Mouse (Mus musculus): ENCODE measurements at regions not wholly inside any gene's neighbourhood (a gene's known extent, or its start where the extent isn't known, plus 50 kb on each side); places are given as distances from the start of the nearest gene placed in this dataset.

- Histone ChIP-seq H3K4me1 (ENCODE audit: insufficient read depth) (no peaks in the 10 kb centered on the region), H3K4me3 (ENCODE audit: low read depth, low read length) (no peak overlapping the region), H3K27ac (ENCODE audit: low read depth) (no peak overlapping the region), H3K9me3 (ENCODE audit: low read depth, low read length) (no peaks in the 10 kb centered on the region), H3K4me2 (no peak overlapping the region), H3K9ac (no peak overlapping the region), H3K27me3 (ENCODE audit: insufficient read depth, low read length) (no peaks in the 10 kb centered on the region), H3K36me3 (ENCODE audit: insufficient read depth) (no peaks in the 10 kb centered on the region)
- ATAC-seq (ENCODE audit: insufficient read depth) (no peak), DNase-seq (no peak)
- 81% methylated on average over 3 of the region's 3 CpGs for WGBS
- no peak for TF ChIP-seq CTCF (IDR thresholded peaks at IDR 0.05; ENCODE audit: low read depth)
Measured at GRCm38 (mm10) chr14:15603954-15604523, 165.3 kb upstream of the Lrrc3b start.

- no peaks in the 10 kb centered on the region for H3K27me3 ChIP-seq (ENCODE audit: insufficient read depth, low read length)
- H3K9me3 ChIP-seq (ENCODE audit: low read depth, low read length): no peaks in the 10 kb centered on the region
- TF ChIP-seq CTCF (IDR thresholded peaks at IDR 0.05; ENCODE audit: low read depth): no peak
- H3K9ac ChIP-seq: no peak overlapping the region
- no peak overlapping the region for H3K4me3 ChIP-seq (ENCODE audit: low read depth, low read length)
- no peaks in the 10 kb centered on the region for H3K36me3 ChIP-seq (ENCODE audit: insufficient read depth)
- 63% methylated on average over 1 of the region's 1 CpGs for WGBS
- H3K4me1 ChIP-seq (ENCODE audit: insufficient read depth): no peaks in the 10 kb centered on the region
- ATAC-seq (ENCODE audit: insufficient read depth): no peak
- no peak overlapping the region for H3K27ac ChIP-seq (ENCODE audit: low read depth)
- no peak overlapping the region for H3K4me2 ChIP-seq
- no peak for DNase-seq
Measured at GRCm38 (mm10) chr14:15610166-15610565, 171.4 kb upstream of the Lrrc3b start.

GRCm38 (mm10) chr14:15634581-15634980 is 195.8 kb upstream of the Lrrc3b start:
- no peak overlapping the region for H3K4me2 ChIP-seq
- no peak for ATAC-seq (ENCODE audit: insufficient read depth)

GRCm38 (mm10) chr14:15637681-15638080 is 198.9 kb upstream of the Lrrc3b start:
- no peaks in the 10 kb centered on the region for H3K36me3 ChIP-seq (ENCODE audit: insufficient read depth)
- H3K4me1 ChIP-seq (ENCODE audit: insufficient read depth): no peaks in the 10 kb centered on the region
- no peak for DNase-seq
- TF ChIP-seq CTCF (IDR thresholded peaks at IDR 0.05; ENCODE audit: low read depth): no peak
- no peak overlapping the region for H3K27ac ChIP-seq (ENCODE audit: low read depth)
- H3K27me3 ChIP-seq (ENCODE audit: insufficient read depth, low read length): no peaks in the 10 kb centered on the region
- no peak overlapping the region for H3K4me3 ChIP-seq (ENCODE audit: low read depth, low read length)
- no peak overlapping the region for H3K9ac ChIP-seq
- H3K9me3 ChIP-seq (ENCODE audit: low read depth, low read length): no peaks in the 10 kb centered on the region
- no peak for ATAC-seq (ENCODE audit: insufficient read depth)
- no peak overlapping the region for H3K4me2 ChIP-seq
- 72% methylated on average over 2 of the region's 2 CpGs for WGBS

More at GRCm38 (mm10) chr14:15634581-15634980, 195.8 kb upstream of the Lrrc3b start:
- no peak for TF ChIP-seq CTCF (IDR thresholded peaks at IDR 0.05; ENCODE audit: low read depth)
- Histone ChIP-seq H3K4me3 (ENCODE audit: low read depth, low read length) (no peak overlapping the region), H3K4me1 (ENCODE audit: insufficient read depth) (no peaks in the 10 kb centered on the region), H3K9me3 (ENCODE audit: low read depth, low read length) (no peaks in the 10 kb centered on the region), H3K9ac (no peak overlapping the region), H3K27me3 (ENCODE audit: insufficient read depth, low read length) (no peaks in the 10 kb centered on the region), H3K36me3 (ENCODE audit: insufficient read depth) (no peaks in the 10 kb centered on the region), H3K27ac (ENCODE audit: low read depth) (no peak overlapping the region)
- no peak for DNase-seq
- 44% methylated on average over 2 of the region's 2 CpGs for WGBS

GRCm38 (mm10) chr14:15638869-15639268 is 200.1 kb upstream of the Lrrc3b start:
- H3K9me3 ChIP-seq (ENCODE audit: low read depth, low read length): no peaks in the 10 kb centered on the region
- ATAC-seq (ENCODE audit: insufficient read depth): no peak
- no peak for TF ChIP-seq CTCF (IDR thresholded peaks at IDR 0.05; ENCODE audit: low read depth)
- no peaks in the 10 kb centered on the region for H3K36me3 ChIP-seq (ENCODE audit: insufficient read depth)
- no peak overlapping the region for H3K4me3 ChIP-seq (ENCODE audit: low read depth, low read length)
- H3K27me3 ChIP-seq (ENCODE audit: insufficient read depth, low read length): no peaks in the 10 kb centered on the region
- 85% methylated on average over 1 of the region's 1 CpGs for WGBS
- no peak overlapping the region for H3K4me2 ChIP-seq
- H3K9ac ChIP-seq: no peak overlapping the region
- H3K27ac ChIP-seq (ENCODE audit: low read depth): no peak overlapping the region
- no peak for DNase-seq
- H3K4me1 ChIP-seq (ENCODE audit: insufficient read depth): no peaks in the 10 kb centered on the region

- no peaks in the 10 kb centered on the region for H3K9me3 ChIP-seq (ENCODE audit: low read depth, low read length)
- no peak overlapping the region for H3K9ac ChIP-seq
- TF ChIP-seq CTCF (IDR thresholded peaks at IDR 0.05; ENCODE audit: low read depth): no peak
- no peak for DNase-seq
- H3K4me1 ChIP-seq (ENCODE audit: insufficient read depth): no peaks in the 10 kb centered on the region
- no peak overlapping the region for H3K4me2 ChIP-seq
- no peak for ATAC-seq (ENCODE audit: insufficient read depth)
- 58% methylated on average over 2 of the region's 2 CpGs for WGBS
- no peaks in the 10 kb centered on the region for H3K27me3 ChIP-seq (ENCODE audit: insufficient read depth, low read length)
- H3K4me3 ChIP-seq (ENCODE audit: low read depth, low read length): no peak overlapping the region
- H3K27ac ChIP-seq (ENCODE audit: low read depth): no peak overlapping the region
- no peaks in the 10 kb centered on the region for H3K36me3 ChIP-seq (ENCODE audit: insufficient read depth)
Measured at GRCm38 (mm10) chr14:15660886-15661285, 222.1 kb upstream of the Lrrc3b start.

GRCm38 (mm10) chr14:15672292-15672691 is 233.5 kb upstream of the Lrrc3b start:
- no peak overlapping the region for H3K27ac ChIP-seq (ENCODE audit: low read depth)
- no peak for ATAC-seq (ENCODE audit: insufficient read depth)
- H3K9ac ChIP-seq: no peak overlapping the region
- no peaks in the 10 kb centered on the region for H3K27me3 ChIP-seq (ENCODE audit: insufficient read depth, low read length)
- H3K4me3 ChIP-seq (ENCODE audit: low read depth, low read length): no peak overlapping the region
- H3K4me1 ChIP-seq (ENCODE audit: insufficient read depth): no peaks in the 10 kb centered on the region
- DNase-seq: no peak
- H3K36me3 ChIP-seq (ENCODE audit: insufficient read depth): no peaks in the 10 kb centered on the region
- H3K9me3 ChIP-seq (ENCODE audit: low read depth, low read length): no peaks in the 10 kb centered on the region
- H3K4me2 ChIP-seq: no peak overlapping the region
- TF ChIP-seq CTCF (IDR thresholded peaks at IDR 0.05; ENCODE audit: low read depth): no peak

GRCm38 (mm10) chr14:15677218-15677617 is 238.4 kb upstream of the Lrrc3b start:
- no peaks in the 10 kb centered on the region for H3K4me1 ChIP-seq (ENCODE audit: insufficient read depth)
- no peak overlapping the region for H3K27ac ChIP-seq (ENCODE audit: low read depth)
- DNase-seq (no peak), ATAC-seq (ENCODE audit: insufficient read depth) (no peak)
- WGBS: 65% methylated on average over 2 of the region's 2 CpGs
- no peak overlapping the region for H3K4me2 ChIP-seq
- H3K36me3 ChIP-seq (ENCODE audit: insufficient read depth): no peaks in the 10 kb centered on the region
- H3K27me3 ChIP-seq (ENCODE audit: insufficient read depth, low read length): no peaks in the 10 kb centered on the region
- TF ChIP-seq CTCF (IDR thresholded peaks at IDR 0.05; ENCODE audit: low read depth): no peak
- H3K9me3 ChIP-seq (ENCODE audit: low read depth, low read length): no peaks in the 10 kb centered on the region
- H3K9ac ChIP-seq: no peak overlapping the region
- no peak overlapping the region for H3K4me3 ChIP-seq (ENCODE audit: low read depth, low read length)
